Mouse (Mus musculus) myocyte (in vitro differentiated cells): ENCODE measurements around the gene 6330409D20Rik. TPM values are rescaled to one million over a fixed set of nuclear protein-coding genes. Genes with fewer than 3 reads are reported as not detected.
A peak's percentile ranks its signal among the peaks of the same experiment; 100 is the strongest.

Experiments used
- H3K27me3 ChIP-seq: one replicate; pipeline ENCODE4 v1.6.1; 2011; ENCODE audit not compliant: control insufficient read depth, insufficient read depth, insufficient read length
- H3K36me3 ChIP-seq: one replicate; pipeline ENCODE4 v1.6.1; 2011; ENCODE audit not compliant: control insufficient read depth, insufficient read depth
- H3K4me2 ChIP-seq: one replicate; pipeline ENCODE4 v1.6.1; 2011; ENCODE audit warnings: low read depth, control low read depth
- H3K4me3 ChIP-seq: one replicate; pipeline ENCODE4 v1.5.1; 2011; ENCODE audit warnings: mild to moderate bottlenecking, control low read depth, moderate library complexity
- H3K79me2 ChIP-seq: one replicate; pipeline ENCODE4 v1.6.1; 2011; ENCODE audit not compliant: control insufficient read depth, insufficient read depth
- H3ac ChIP-seq: one replicate; pipeline ENCODE4 v1.6.1; 2011; ENCODE audit not compliant: control insufficient read depth, insufficient read length
- CEBPB ChIP-seq: IDR thresholded peaks from 2 replicates; pipeline ENCODE4 v1.6.1; 2011; ENCODE audit warnings: mild to moderate bottlenecking, moderate library complexity; ENCODE audit not compliant: poor library complexity, insufficient read depth, severe bottlenecking
- E2F4 ChIP-seq: IDR thresholded peaks from one replicate; pipeline ENCODE4 v1.6.1; 2011; ENCODE audit warnings: mild to moderate bottlenecking, control low read depth, moderate library complexity; ENCODE audit not compliant: insufficient read depth
- MAX ChIP-seq: IDR thresholded peaks from one replicate; pipeline ENCODE4 v1.6.1; 2011; ENCODE audit warnings: low read depth, mild to moderate bottlenecking, control low read depth
- MYOD1 ChIP-seq, 3 experiments: IDR thresholded peaks; one replicate each; pipeline ENCODE4 v1.6.1; 2011; ENCODE audit warnings: control low read depth in 2 of 3, low read depth in 2 of 3, mild to moderate bottlenecking in 2 of 3, moderate library complexity in 1 of 3; ENCODE audit not compliant: insufficient read length in 2 of 3, control insufficient read depth in 1 of 3
- MYOG ChIP-seq, 3 experiments: IDR thresholded peaks; one replicate each; pipeline ENCODE4 v1.6.1; 2011; ENCODE audit warnings: control low read depth in 2 of 3, low read depth in 2 of 3, mild to moderate bottlenecking in 2 of 3; ENCODE audit not compliant: insufficient read length in 2 of 3, control insufficient read depth in 1 of 3, insufficient read depth in 1 of 3
- POLR2A ChIP-seq: IDR thresholded peaks from one replicate; pipeline ENCODE4 v1.6.1; 2011; ENCODE audit warnings: low read depth, mild to moderate bottlenecking, control low read depth, moderate library complexity; ENCODE audit not compliant: insufficient read length
- POLR2AphosphoS2 ChIP-seq: IDR thresholded peaks from one replicate; pipeline ENCODE4 v1.6.1; 2011; ENCODE audit warnings: low read depth, control low read depth; ENCODE audit not compliant: insufficient read length
- REST ChIP-seq: IDR thresholded peaks from one replicate; pipeline ENCODE4 v1.6.1; 2011; ENCODE audit warnings: mild to moderate bottlenecking, control low read depth, moderate library complexity; ENCODE audit not compliant: insufficient read depth, insufficient read length
- SRF ChIP-seq: IDR thresholded peaks from one replicate; pipeline ENCODE4 v1.6.1; 2011; ENCODE audit warnings: low read depth; ENCODE audit not compliant: control insufficient read depth, insufficient read length
- TCF12 ChIP-seq: IDR thresholded peaks from one replicate; pipeline ENCODE4 v1.6.1; 2011; ENCODE audit warnings: mild to moderate bottlenecking, control low read depth; ENCODE audit not compliant: poor library complexity, insufficient read depth, severe bottlenecking
- TCF3 ChIP-seq: IDR thresholded peaks from one replicate; pipeline ENCODE4 v1.6.1; 2011; ENCODE audit warnings: low read depth, control low read depth; ENCODE audit not compliant: insufficient read length
- USF1 ChIP-seq: IDR thresholded peaks from one replicate; pipeline ENCODE4 v1.6.1; 2011; ENCODE audit warnings: low read depth, mild to moderate bottlenecking, control low read depth, moderate library complexity
- polyA plus RNA-seq: library from polyadenylated mRNA; unstranded; fragments of >200 nt; fragmentation: generic; extraction: Trizol; gene quantifications from one replicate; pipeline ENCODE4 v1.2.1, GENCODE M21; 2012; ENCODE audit warnings: missing spikeins

Gene 6330409D20Rik
- polyA plus RNA-seq, 1 experiment: not detected

DNA sequence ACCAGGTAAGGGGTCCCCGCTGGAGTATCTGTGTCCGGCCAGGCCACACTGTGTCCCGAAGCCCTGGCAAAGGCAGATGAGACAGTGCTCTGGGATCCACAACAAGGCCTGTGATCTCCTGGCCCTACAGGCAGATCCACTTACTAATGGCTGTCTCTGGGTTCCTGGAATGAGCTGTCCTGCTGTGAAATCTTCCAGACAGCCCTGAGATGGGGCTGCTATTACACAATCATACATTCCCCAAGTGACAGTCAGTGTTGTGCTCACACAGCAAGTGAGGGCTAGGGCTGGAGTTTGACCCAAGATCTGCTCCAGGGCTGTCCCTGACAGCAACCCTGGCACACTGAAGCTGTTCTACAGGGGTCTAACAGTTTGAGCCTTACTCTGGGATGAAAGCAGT lies 55.0 kb downstream of the 6330409D20Rik start:
- no peak for TF ChIP-seq MAX
- TF ChIP-seq CEBPB: peak; percentile 74
- no peak for TF ChIP-seq REST
- Histone ChIP-seq H3K27me3 (no peaks in the 10 kb centered on the region), H3ac (no peak overlapping the region), H3K4me3 (no peak overlapping the region), H3K4me2 (no peak overlapping the region), H3K79me2 (no peaks in the 10 kb centered on the region), H3K36me3 (peaks cover 4% of the 10 kb centered on the region)

DNA sequence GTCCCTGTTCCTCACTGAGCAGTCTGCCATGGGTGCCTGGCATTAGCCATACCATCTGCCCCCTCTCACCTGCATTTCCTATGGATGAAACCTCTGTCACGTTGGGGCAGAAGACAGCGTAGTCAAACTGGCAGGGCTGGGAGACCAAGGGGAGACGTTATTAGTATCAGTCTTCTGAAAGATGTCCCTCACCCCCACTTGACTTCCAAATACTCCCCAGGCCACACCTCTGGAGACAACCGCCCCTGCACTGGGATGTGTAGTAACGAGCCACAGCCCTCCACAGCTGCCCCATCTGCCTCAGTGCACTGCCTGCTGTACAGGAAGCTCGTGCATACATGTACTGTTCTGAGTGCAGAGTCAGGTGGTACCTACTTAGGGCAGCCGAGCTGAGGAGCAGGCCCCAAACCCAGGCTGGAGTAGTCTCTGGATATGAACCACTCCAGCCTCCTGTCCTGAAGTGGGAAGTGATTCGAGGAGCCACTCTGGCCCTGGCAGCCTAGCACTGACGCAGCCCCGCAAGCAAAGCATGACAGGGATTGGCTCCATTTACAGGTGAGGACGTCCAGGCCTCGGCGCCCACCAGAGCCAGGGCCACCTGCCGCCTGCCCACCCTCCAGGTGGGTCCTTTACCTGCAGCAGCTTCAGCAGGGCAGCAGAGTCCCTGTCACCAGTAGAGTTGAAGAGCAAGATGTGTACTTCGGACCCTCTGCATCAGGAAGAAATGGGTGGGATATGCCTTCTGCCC lies 56.0 kb downstream of the 6330409D20Rik start:
- no peak for TF ChIP-seq MAX
- TF ChIP-seq CEBPB: no peak
- no peak for TF ChIP-seq TCF12
- no peak for TF ChIP-seq POLR2A
- TF ChIP-seq USF1: no peak
- TF ChIP-seq TCF3: no peak
- no peak for TF ChIP-seq MYOD1 (IDR thresholded peaks at IDR 0.05; ENCODE audit: control insufficient read depth in 1 of 3, insufficient read length in 2 of 3, low read depth in 2 of 3)
- TF ChIP-seq REST: no peak
- no peak for TF ChIP-seq E2F4
- TF ChIP-seq SRF: no peak
- TF ChIP-seq MYOG (IDR thresholded peaks at IDR 0.05; ENCODE audit: control insufficient read depth in 1 of 3, insufficient read depth in 1 of 3, insufficient read length in 2 of 3, low read depth in 2 of 3): no peak
- TF ChIP-seq POLR2AphosphoS2: no peak
- H3K4me2 ChIP-seq: no peak overlapping the region
- H3K4me3 ChIP-seq: no peak overlapping the region
- H3K79me2 ChIP-seq: no peaks in the 10 kb centered on the region
- H3K27me3 ChIP-seq: no peaks in the 10 kb centered on the region
- H3K36me3 ChIP-seq: peaks cover 4% of the 10 kb centered on the region
- no peak overlapping the region for H3ac ChIP-seq

DNA sequence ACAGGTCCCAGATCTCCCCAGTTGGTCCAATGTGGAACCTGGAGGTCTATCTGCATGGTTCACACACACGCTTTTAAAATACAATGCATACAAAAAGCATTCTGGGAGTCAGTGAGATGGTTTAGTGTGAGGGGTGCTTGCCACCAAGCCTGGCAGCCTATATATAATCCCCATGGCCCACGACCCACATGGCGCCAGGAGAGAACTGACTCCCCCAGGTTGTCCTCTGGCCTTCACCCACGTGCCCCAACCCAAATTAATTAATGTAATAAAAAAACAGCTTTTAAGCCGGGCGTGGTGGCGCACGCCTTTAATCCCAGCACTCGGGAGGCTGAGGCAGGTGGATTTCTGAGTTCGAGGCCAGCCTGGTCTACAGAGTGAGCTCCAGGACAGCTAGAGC lies 57.1 kb downstream of the 6330409D20Rik start:
- Histone ChIP-seq H3K27me3 (no peaks in the 10 kb centered on the region), H3K79me2 (no peaks in the 10 kb centered on the region), H3K4me2 (no peak overlapping the region), H3K36me3 (peaks cover 4% of the 10 kb centered on the region), H3ac (no peak overlapping the region), H3K4me3 (no peak overlapping the region)
- TF ChIP-seq TCF3 (no peak), REST (no peak), MYOG (IDR thresholded peaks at IDR 0.05; ENCODE audit: control insufficient read depth in 1 of 3, insufficient read depth in 1 of 3, insufficient read length in 2 of 3, low read depth in 2 of 3) (no peak), CEBPB (no peak), USF1 (no peak), POLR2AphosphoS2 (no peak), MYOD1 (IDR thresholded peaks at IDR 0.05; ENCODE audit: control insufficient read depth in 1 of 3, insufficient read length in 2 of 3, low read depth in 2 of 3) (no peak), MAX (no peak), SRF (no peak), TCF12 (no peak), POLR2A (no peak), E2F4 (no peak)

DNA sequence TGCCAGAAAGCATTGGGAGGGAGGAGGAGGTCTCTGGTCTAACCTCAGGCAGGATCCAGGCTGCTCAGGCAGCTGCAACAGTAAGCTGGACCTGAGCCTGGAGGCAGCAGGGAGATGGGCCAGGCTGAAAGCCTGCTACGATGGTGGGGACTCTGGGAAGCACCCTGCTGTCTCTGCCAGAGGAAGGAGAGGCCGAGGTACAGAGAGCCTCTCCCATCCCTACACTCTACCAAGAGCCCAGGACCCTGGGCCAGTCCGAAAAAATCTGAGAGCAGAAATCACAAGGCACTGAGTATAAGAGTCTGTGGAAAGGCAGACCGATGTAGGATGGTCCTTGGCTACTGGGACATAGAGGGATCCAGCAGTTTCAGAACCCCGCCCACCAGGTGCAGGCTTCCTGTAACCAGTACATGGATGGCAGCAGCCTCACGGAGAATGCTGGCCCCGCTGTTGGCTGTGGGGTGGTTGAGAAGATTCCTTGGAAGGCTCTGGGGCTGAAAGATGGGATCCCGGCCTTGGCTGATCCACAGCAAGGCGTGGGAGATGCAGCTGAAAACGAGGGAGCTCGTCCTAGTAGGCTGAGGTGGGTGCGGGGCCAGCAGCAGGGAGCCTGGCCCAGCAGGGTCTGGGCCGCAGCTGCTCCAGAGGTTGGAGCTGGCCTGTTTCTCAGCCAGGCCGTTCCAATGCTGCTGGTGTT lies 57.9 kb downstream of the 6330409D20Rik start:
- no peak for TF ChIP-seq E2F4
- no peak for TF ChIP-seq SRF
- TF ChIP-seq CEBPB: no peak
- TF ChIP-seq MAX: no peak
- no peak for TF ChIP-seq POLR2AphosphoS2
- TF ChIP-seq USF1: no peak
- no peak for TF ChIP-seq TCF3
- TF ChIP-seq TCF12: no peak
- TF ChIP-seq MYOD1 (IDR thresholded peaks at IDR 0.05; ENCODE audit: control insufficient read depth in 1 of 3, insufficient read length in 2 of 3, low read depth in 2 of 3): no peak
- no peak for TF ChIP-seq POLR2A
- TF ChIP-seq REST: no peak
- no peak for TF ChIP-seq MYOG (IDR thresholded peaks at IDR 0.05; ENCODE audit: control insufficient read depth in 1 of 3, insufficient read depth in 1 of 3, insufficient read length in 2 of 3, low read depth in 2 of 3)
- H3K79me2 ChIP-seq: no peaks in the 10 kb centered on the region

More for the DNA sequence above, 57.9 kb downstream of the 6330409D20Rik start:
- no peaks in the 10 kb centered on the region for H3K27me3 ChIP-seq
- no peak overlapping the region for H3K4me3 ChIP-seq
- no peak overlapping the region for H3K4me2 ChIP-seq
- peaks cover 4% of the 10 kb centered on the region for H3K36me3 ChIP-seq
- no peak overlapping the region for H3ac ChIP-seq

Other genes with a start within 250 kb of the 6330409D20Rik start
- gene Fam102a, start 205.7 kb downstream of the 6330409D20Rik start, polyA plus RNA-seq: 1.7 TPM
- gene Dpm2, start 170.2 kb downstream of the 6330409D20Rik start, polyA plus RNA-seq: 47.5 TPM
- gene Pip5kl1, start 166.2 kb downstream of the 6330409D20Rik start, polyA plus RNA-seq: 0.10 TPM
- gene 9430097D07Rik, start 165.3 kb downstream of the 6330409D20Rik start, polyA plus RNA-seq: 0.04 TPM
- 75.4 TPM for gene St6galnac4, start 153.9 kb downstream of the 6330409D20Rik start, polyA plus RNA-seq
- gene St6galnac6, start 141.3 kb downstream of the 6330409D20Rik start, polyA plus RNA-seq: 48.7 TPM
- gene Ak1, start 119.3 kb downstream of the 6330409D20Rik start, polyA plus RNA-seq: 265 TPM
- 1.6 TPM for gene Eng, start 94.4 kb downstream of the 6330409D20Rik start, polyA plus RNA-seq
- 20.7 TPM for gene Fpgs, start 36.9 kb downstream of the 6330409D20Rik start, polyA plus RNA-seq
- gene Cdk9, start 27.9 kb downstream of the 6330409D20Rik start, polyA plus RNA-seq: 76.6 TPM
- 0.52 TPM for gene Sh2d3c, start 20.0 kb downstream of the 6330409D20Rik start, polyA plus RNA-seq
- gene Tor2a, start 16.2 kb upstream of the 6330409D20Rik start, polyA plus RNA-seq: 37.3 TPM
- gene Ttc16, start 34.6 kb upstream of the 6330409D20Rik start, polyA plus RNA-seq: 0.16 TPM
- gene Ptrh1, start 34.8 kb upstream of the 6330409D20Rik start, polyA plus RNA-seq: 74.1 TPM
- 0.30 TPM for gene Cfap157, start 43.4 kb upstream of the 6330409D20Rik start, polyA plus RNA-seq
- gene Stxbp1, start 106.2 kb upstream of the 6330409D20Rik start, polyA plus RNA-seq: 32.2 TPM
- gene Fam129b, start 135.1 kb upstream of the 6330409D20Rik start, polyA plus RNA-seq: 204 TPM
- gene Rpl12, start 220.5 kb upstream of the 6330409D20Rik start, polyA plus RNA-seq: 2,628 TPM
- gene Lrsam1, start 220.6 kb upstream of the 6330409D20Rik start, polyA plus RNA-seq: 11.5 TPM
- 13.5 TPM for gene Slc2a8, start 241.1 kb upstream of the 6330409D20Rik start, polyA plus RNA-seq